Mouse (Mus musculus): ENCODE data around the gene Lrrtm3. TPM values are rescaled to one million over a fixed set of nuclear protein-coding genes. Genes with fewer than 3 reads are reported as not detected.
A peak's percentile ranks its signal among the peaks of the same experiment; 100 is the strongest.

The Lrrtm3 gene
- polyA plus RNA-seq, 1 experiment from 2014 or later: 11.6 TPM

GRCm38 (mm10) chr10:63951481-63951880 lies 138.6 kb downstream of the Lrrtm3 start:
- H3K4me2 ChIP-seq (replicated peaks): no peak overlapping the region
- ATAC-seq (ENCODE audit: low FRiP score): no peak
- no peaks in the 10 kb centered on the region for H3K27me3 ChIP-seq
- peaks cover 9% of the 10 kb centered on the region for H3K4me1 ChIP-seq
- H3K4me3 ChIP-seq: no peak overlapping the region
- H3K9me3 ChIP-seq (replicated peaks): no peaks in the 10 kb centered on the region
- no peak overlapping the region for H3K9ac ChIP-seq
- no peaks in the 10 kb centered on the region for H3K36me3 ChIP-seq
- WGBS: 90% methylated on average over 1 of the region's 1 CpGs
- no peak overlapping the region for H3K27ac ChIP-seq

- Histone ChIP-seq H3K27me3 (no peaks in the 10 kb centered on the region), H3K27ac (no peak overlapping the region), H3K36me3 (no peaks in the 10 kb centered on the region), H3K4me1 (peaks cover 9% of the 10 kb centered on the region), H3K4me3 (no peak overlapping the region), H3K9ac (no peak overlapping the region), H3K4me2 (replicated peaks) (no peak overlapping the region), H3K9me3 (replicated peaks) (no peaks in the 10 kb centered on the region)
- WGBS: 63% methylated on average over 8 of the region's 8 CpGs
- ATAC-seq (ENCODE audit: low FRiP score): no peak
Measured at GRCm38 (mm10) chr10:63950867-63951266, 139.2 kb downstream of the Lrrtm3 start.

- H3K9me3 ChIP-seq (replicated peaks): no peaks in the 10 kb centered on the region
- no peaks in the 10 kb centered on the region for H3K4me1 ChIP-seq
- H3K36me3 ChIP-seq: no peaks in the 10 kb centered on the region
- H3K27me3 ChIP-seq: no peaks in the 10 kb centered on the region
- no peak for ATAC-seq (ENCODE audit: low FRiP score)
- H3K4me2 ChIP-seq (replicated peaks): no peak overlapping the region
- no peak overlapping the region for H3K4me3 ChIP-seq
- no peak overlapping the region for H3K9ac ChIP-seq
- 72% methylated on average over 4 of the region's 4 CpGs for WGBS
- H3K27ac ChIP-seq: no peak overlapping the region
Measured at GRCm38 (mm10) chr10:63947266-63947665, 142.8 kb downstream of the Lrrtm3 start.

- Histone ChIP-seq H3K4me3 (no peak overlapping the region), H3K36me3 (no peaks in the 10 kb centered on the region), H3K27ac (no peak overlapping the region), H3K4me2 (replicated peaks) (no peak overlapping the region), H3K9ac (no peak overlapping the region), H3K4me1 (no peaks in the 10 kb centered on the region), H3K9me3 (replicated peaks) (no peaks in the 10 kb centered on the region), H3K27me3 (no peaks in the 10 kb centered on the region)
- peak; percentile 50; the same call in 1 of the 2 replicates for ATAC-seq (ENCODE audit: low FRiP score)
- 59% methylated on average over 3 of the region's 3 CpGs for WGBS
Measured at GRCm38 (mm10) chr10:63945534-63945933, 144.5 kb downstream of the Lrrtm3 start.

GRCm38 (mm10) chr10:63933946-63934345 lies 156.1 kb downstream of the Lrrtm3 start:
- Histone ChIP-seq H3K9ac (no peak overlapping the region), H3K4me1 (no peaks in the 10 kb centered on the region), H3K9me3 (replicated peaks) (no peaks in the 10 kb centered on the region), H3K36me3 (no peaks in the 10 kb centered on the region), H3K27ac (no peak overlapping the region), H3K4me2 (replicated peaks) (no peak overlapping the region), H3K4me3 (no peak overlapping the region), H3K27me3 (no peaks in the 10 kb centered on the region)
- WGBS: 80% methylated on average over 5 of the region's 5 CpGs
- no peak for ATAC-seq (ENCODE audit: low FRiP score)

- Histone ChIP-seq H3K27ac (no peak within 1 kb of the TSS), H3K9ac (no peak within 1 kb of the TSS), H3K4me3 (no peak within 1 kb of the TSS), H3K4me1 (no peaks in the 10 kb centered on the region), H3K36me3 (no peaks in the 10 kb centered on the region), H3K9me3 (replicated peaks) (no peaks in the 10 kb centered on the region), H3K27me3 (no peaks in the 10 kb centered on the region), H3K4me2 (replicated peaks) (no peak within 1 kb of the TSS)
- no peak for ATAC-seq (ENCODE audit: low FRiP score)
Measured at GRCm38 (mm10) chr10:63927334-63927733, 162.7 kb downstream of the Lrrtm3 start, which contains the start of gene Gm10118. Gene Gm10118, minus strand, starts transcription at chr10:63927434.

- no peaks in the 10 kb centered on the region for H3K27me3 ChIP-seq
- no peak overlapping the region for H3K9ac ChIP-seq
- no peak for ATAC-seq (ENCODE audit: low FRiP score)
- H3K36me3 ChIP-seq: no peaks in the 10 kb centered on the region
- H3K4me1 ChIP-seq: no peaks in the 10 kb centered on the region
- H3K27ac ChIP-seq: no peak overlapping the region
- H3K4me3 ChIP-seq: no peak overlapping the region
- H3K4me2 ChIP-seq (replicated peaks): no peak overlapping the region
- no peaks in the 10 kb centered on the region for H3K9me3 ChIP-seq (replicated peaks)
Measured at GRCm38 (mm10) chr10:63908878-63909277, 181.2 kb downstream of the Lrrtm3 start.

GRCm38 (mm10) chr10:63899891-63900290 lies 190.2 kb downstream of the Lrrtm3 start:
- H3K27ac ChIP-seq: no peak overlapping the region
- no peak for ATAC-seq (ENCODE audit: low FRiP score)
- H3K36me3 ChIP-seq: no peaks in the 10 kb centered on the region
- no peaks in the 10 kb centered on the region for H3K27me3 ChIP-seq
- no peak overlapping the region for H3K9ac ChIP-seq
- H3K4me3 ChIP-seq: no peak overlapping the region
- H3K4me1 ChIP-seq: no peaks in the 10 kb centered on the region
- no peaks in the 10 kb centered on the region for H3K9me3 ChIP-seq (replicated peaks)
- no peak overlapping the region for H3K4me2 ChIP-seq (replicated peaks)

GRCm38 (mm10) chr10:63894612-63895011 lies 195.5 kb downstream of the Lrrtm3 start:
- Histone ChIP-seq H3K27ac (no peak overlapping the region), H3K4me3 (no peak overlapping the region), H3K27me3 (no peaks in the 10 kb centered on the region), H3K36me3 (no peaks in the 10 kb centered on the region), H3K4me2 (replicated peaks) (no peak overlapping the region), H3K9ac (no peak overlapping the region), H3K4me1 (no peaks in the 10 kb centered on the region), H3K9me3 (replicated peaks) (no peaks in the 10 kb centered on the region)
- ATAC-seq (ENCODE audit: low FRiP score): no peak
- WGBS: 92% methylated on average over 5 of the region's 5 CpGs

- Histone ChIP-seq H3K4me2 (replicated peaks) (no peak overlapping the region), H3K9ac (no peak overlapping the region), H3K4me3 (no peak overlapping the region), H3K27ac (no peak overlapping the region), H3K4me1 (no peaks in the 10 kb centered on the region), H3K27me3 (no peaks in the 10 kb centered on the region), H3K36me3 (no peaks in the 10 kb centered on the region), H3K9me3 (replicated peaks) (no peaks in the 10 kb centered on the region)
- no peak for ATAC-seq (ENCODE audit: low FRiP score)
- WGBS: 81% methylated on average over 23 of the region's 23 CpGs
Measured at GRCm38 (mm10) chr10:63886449-63887088, 203.5 kb downstream of the Lrrtm3 start.

GRCm38 (mm10) chr10:63880462-63880903 lies 209.6 kb downstream of the Lrrtm3 start:
- Histone ChIP-seq H3K4me2 (replicated peaks) (no peak overlapping the region), H3K9ac (no peak overlapping the region), H3K27ac (no peak overlapping the region), H3K4me3 (no peak overlapping the region), H3K9me3 (replicated peaks) (no peaks in the 10 kb centered on the region), H3K4me1 (no peaks in the 10 kb centered on the region), H3K27me3 (no peaks in the 10 kb centered on the region), H3K36me3 (no peaks in the 10 kb centered on the region)
- WGBS: 52% methylated on average over 5 of the region's 5 CpGs
- no peak for ATAC-seq (ENCODE audit: low FRiP score)
